ENCODE assay signal across 8 mouse cellular contexts in the genomic region with DNA sequence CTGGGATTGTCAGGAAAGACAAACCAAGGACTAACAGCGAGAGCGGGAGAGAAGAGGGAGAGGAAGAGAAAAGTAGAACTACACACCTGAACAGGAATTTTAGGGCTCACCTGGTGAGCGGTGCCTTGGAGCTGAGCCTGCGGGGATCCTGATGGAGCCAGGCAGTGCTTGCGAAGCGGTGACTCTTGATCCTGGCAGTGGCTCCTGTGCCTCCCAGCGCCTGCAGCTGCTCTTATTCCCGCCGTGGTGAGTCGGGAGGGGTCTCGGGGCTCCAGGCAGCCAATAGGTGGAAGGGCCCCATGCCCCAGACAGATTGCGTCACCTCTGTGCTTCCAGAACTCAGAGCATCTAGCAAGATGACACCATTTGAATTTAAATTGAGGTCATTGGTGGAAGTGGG. TPM values are rescaled to one million over a fixed set of nuclear protein-coding genes. Genes with fewer than 3 reads are reported as not detected.
DNase-seq lines count a peak whose midpoint lies in the region; ATAC-seq and TF ChIP-seq lines count a peak whose summit lies in the region.

A gene (minus strand): TSS at position 256 of the 400 bp plus-strand sequence.

- H3K27ac ChIP-seq in kidney, adult 2 months (ENCODE audit: insufficient read depth, low read depth, low read length), result no peak within 1 kb of the TSS
- no peak within 1 kb of the TSS for H3K27ac ChIP-seq in hindbrain, embryonic 15.5 days (replicated peaks)
- no peak within 1 kb of the TSS for H3K27ac ChIP-seq in lung, embryonic 14.5 days (ENCODE audit: low read depth)
- no peak within 1 kb of the TSS for H3K27ac ChIP-seq in stomach, embryonic 14.5 days (ENCODE audit: low read length)

- H3K4me3 ChIP-seq in kidney, adult 2 months (ENCODE audit: insufficient read depth, low read depth, low read length), result peak within 1 kb of the TSS; percentile 55
- peak within 1 kb of the TSS; percentile 44 for H3K4me3 ChIP-seq in hindbrain, embryonic 15.5 days
- H3K4me3 ChIP-seq in lung, embryonic 14.5 days (ENCODE audit: low read depth, low read length), result peak within 1 kb of the TSS; percentile 35
- H3K4me3 ChIP-seq in stomach, embryonic 14.5 days (ENCODE audit: low read depth, low read length), result peak within 1 kb of the TSS; percentile 36

- WGBS in kidney, adult 2 months, result 3% methylated on average over 12 of the region's 12 CpGs
- WGBS in hindbrain, embryonic 15.5 days, result under 1% methylated on average over 12 of the region's 12 CpGs
- WGBS in lung, embryonic 14.5 days, result 1% methylated on average over 12 of the region's 12 CpGs
- WGBS in stomach, embryonic 14.5 days, result 2% methylated on average over 12 of the region's 12 CpGs

- peak within 1 kb of the TSS; percentile 83 for H3K4me2 ChIP-seq in hindbrain, embryonic 15.5 days
- peak within 1 kb of the TSS; percentile 74 for H3K4me2 ChIP-seq in lung, embryonic 14.5 days
- H3K4me2 ChIP-seq in stomach, embryonic 14.5 days (replicated peaks; ENCODE audit: low read depth, low read length), result peak within 1 kb of the TSS; percentile 70

- H3K36me3 ChIP-seq in kidney, adult 2 months (ENCODE audit: control insufficient read depth, insufficient read depth, low read length), result no peaks in the 10 kb centered on the region
- H3K36me3 ChIP-seq in hindbrain, embryonic 15.5 days, result no peaks in the 10 kb centered on the region
- no peaks in the 10 kb centered on the region for H3K36me3 ChIP-seq in lung, embryonic 14.5 days (ENCODE audit: insufficient read depth)
- no peaks in the 10 kb centered on the region for H3K36me3 ChIP-seq in stomach, embryonic 14.5 days (ENCODE audit: control insufficient read depth, insufficient read depth, low read length)

- ATAC-seq in hindbrain, embryonic 15.5 days (ENCODE audit: low FRiP score, low read depth), result peak; percentile 61; the same call in 1 of the 2 replicates
- peak; percentile 47; the same call in 1 of the 2 replicates for ATAC-seq in lung, embryonic 14.5 days (ENCODE audit: insufficient read depth)
- peak; percentile 42; the same call in 1 of the 2 replicates for ATAC-seq in stomach, embryonic 14.5 days (ENCODE audit: insufficient number of reproducible peaks, insufficient read depth, low FRiP score, low read depth)

- DNase-seq in kidney, adult 2 months, result peak; percentile 2
- no peak for DNase-seq in kidney, adult 11 months
- DNase-seq in Muller cell, postnatal 12 days (ENCODE audit: inconsistent ontology term), result peak; percentile 53
- peak; percentile 66 for DNase-seq in embryo, embryonic 11 days
- DNase-seq in lung, embryonic 14.5 days, result peak; percentile 28
- DNase-seq in spleen, postnatal 10 days (ENCODE audit: low spot score in 2 of 2), result no peak

- 0 out of 2 replicates have a peak, but pooled peaks cover 5% of the 10 kb centered on the region for H3K4me1 ChIP-seq in kidney, adult 2 months (ENCODE audit: control insufficient read depth, insufficient read depth, low read length)
- peaks cover 13% of the 10 kb centered on the region; the same call in 1 of the 2 replicates for H3K4me1 ChIP-seq in hindbrain, embryonic 15.5 days (replicated peaks)
- 0 out of 2 replicates have a peak, but pooled peaks cover 4% of the 10 kb centered on the region for H3K4me1 ChIP-seq in lung, embryonic 14.5 days (ENCODE audit: insufficient read depth)
- H3K4me1 ChIP-seq in stomach, embryonic 14.5 days (ENCODE audit: control insufficient read depth, insufficient read depth, low read length), result no peaks in the 10 kb centered on the region

- H3K27me3 ChIP-seq in kidney, adult 2 months (replicated peaks; ENCODE audit: control insufficient read depth, insufficient read depth, low read length), result no peaks in the 10 kb centered on the region
- H3K27me3 ChIP-seq in hindbrain, embryonic 15.5 days, result 0 out of 2 replicates have a peak, but pooled peaks cover 9% of the 10 kb centered on the region
- H3K27me3 ChIP-seq in lung, embryonic 14.5 days (ENCODE audit: insufficient read depth, low read length), result peaks cover 17% of the 10 kb centered on the region
- H3K27me3 ChIP-seq in stomach, embryonic 14.5 days (ENCODE audit: control insufficient read depth, insufficient read depth, low read length), result 0 out of 2 replicates have a peak, but pooled peaks cover 3% of the 10 kb centered on the region

- H3K9me3 ChIP-seq in hindbrain, embryonic 15.5 days, result no peaks in the 10 kb centered on the region
- no peaks in the 10 kb centered on the region for H3K9me3 ChIP-seq in lung, embryonic 14.5 days (ENCODE audit: low read depth, low read length)
- no peaks in the 10 kb centered on the region for H3K9me3 ChIP-seq in stomach, embryonic 14.5 days (ENCODE audit: control insufficient read depth, low read depth, low read length)

- no peak for TF ChIP-seq CTCF in kidney, adult 2 months (conservative IDR thresholded peaks at IDR 0.05; ENCODE audit: insufficient read depth, insufficient read length, low read depth, low read length)
- no peak for TF ChIP-seq CTCF in lung, embryonic 14.5 days (IDR thresholded peaks at IDR 0.05; ENCODE audit: low read depth)

- peak within 1 kb of the TSS; percentile 39 for H3K9ac ChIP-seq in hindbrain, embryonic 15.5 days
- peak within 1 kb of the TSS; percentile 40 for H3K9ac ChIP-seq in lung, embryonic 14.5 days
- H3K9ac ChIP-seq in stomach, embryonic 14.5 days (replicated peaks; ENCODE audit: low read depth, low read length), result no peak within 1 kb of the TSS

- no peak for TF ChIP-seq POLR2A in kidney, adult 2 months (IDR thresholded peaks at IDR 0.05; ENCODE audit: low read depth, low read length)

RNA-seq across cellular contexts. Expression of the gene that starts here (rescaled TPM):
- polyA plus RNA-seq in kidney, adult 2 months (2012; rRNA removed), result 4.5 and 6.9 TPM in 2 replicates
- polyA plus RNA-seq in hindbrain, embryonic 15.5 days (2015; fragmentation: Nextera tagmentation; extraction: Ambion mirVana), result 17.3 and 23.7 TPM in 2 replicates
- polyA plus RNA-seq in lung, embryonic 14.5 days (2014; fragmentation: Nextera tagmentation; extraction: Ambion mirVana), result 1.5 and 2.2 TPM in 2 replicates
- 1.6 and 2.7 TPM in 2 replicates for polyA plus RNA-seq in stomach, embryonic 14.5 days (2014; fragmentation: Nextera tagmentation; extraction: Ambion mirVana)

Comparison
In these comparisons a context has a peak if more than half of its experiments do, and no peak if none do; other contexts are left out.
1. DNase-seq: peak in kidney, adult 2 months (single experiment), Muller cell, postnatal 12 days (single experiment), embryo, embryonic 11 days (single experiment) and lung, embryonic 14.5 days (single experiment); none in kidney, adult 11 months (single experiment) and spleen, postnatal 10 days (0 of 2).
2. Peak in every context shown above with its lines, with median percentiles within 50 percentile points of each other: H3K4me3 ChIP-seq, ATAC-seq and H3K4me2 ChIP-seq.